Mouse (Mus musculus) brain, adult 2 months (tissue): ENCODE data around the gene Pf4.
"Not testable (repeated sequence)": the region's sequence is repeated elsewhere in the genome, so short reads cannot be mapped to it uniquely, and the experiment has no call there.

Source experiments
- DNase-seq: peaks from one replicate; pipeline ENCODE4 v3.0.0; 2011; ENCODE audit warnings: low read depth, low spot score

The Pf4 gene

GRCm38 (mm10) chr5:90785659-90786588, 13.7 kb downstream of the Pf4 start, which contains the start of gene Cxcl3:
Gene Cxcl3 (plus strand): TSS chr5:90786103.
- peak; percentile 17 for DNase-seq

GRCm38 (mm10) chr5:90788114-90788513, 15.9 kb downstream of the Pf4 start:
- DNase-seq: no peak

GRCm38 (mm10) chr5:90789306-90790073, 17.3 kb downstream of the Pf4 start:
- DNase-seq: no peak

- DNase-seq: no peak
These were observed 17.9 kb downstream of the Pf4 start for GRCm38 (mm10) chr5:90790074-90790502.

GRCm38 (mm10) chr5:90794195-90794625, 22.0 kb downstream of the Pf4 start, which contains the start of gene Cxcl15:
Gene Cxcl15 (plus strand): TSS chr5:90794534.
- no peak for DNase-seq

GRCm38 (mm10) chr5:90795392-90795791, 23.2 kb downstream of the Pf4 start:
- DNase-seq: not testable (repeated sequence)

- DNase-seq: no peak
These were observed 32.3 kb downstream of the Pf4 start for GRCm38 (mm10) chr5:90804574-90804973.

- DNase-seq: peak; percentile 1
These were observed 33.8 kb downstream of the Pf4 start for GRCm38 (mm10) chr5:90806050-90806449.

GRCm38 (mm10) chr5:90807176-90807950, 35.1 kb downstream of the Pf4 start:
- no peak for DNase-seq

- DNase-seq: no peak
These were observed 47.5 kb downstream of the Pf4 start for GRCm38 (mm10) chr5:90819756-90820155.
